Mouse (Mus musculus) bone marrow, adult 2 months (tissue): ENCODE results near the gene Scn3a.

ENCODE experiments used
- CTCF ChIP-seq: fragments of 200-500 bp; IDR thresholded peaks from 2 replicates; pipeline ENCODE4 v1.5.1; 2011; ENCODE audit warnings: low read length, control low read depth; ENCODE audit not compliant: control insufficient read depth, insufficient read depth
- POLR2A ChIP-seq: fragments of 200-500 bp; IDR thresholded peaks from 2 replicates; pipeline ENCODE4 v1.6.1; 2011; ENCODE audit warnings: low read depth, mild to moderate bottlenecking, control low read depth, low read length, borderline replicate concordance; ENCODE audit not compliant: control insufficient read depth

DNA sequence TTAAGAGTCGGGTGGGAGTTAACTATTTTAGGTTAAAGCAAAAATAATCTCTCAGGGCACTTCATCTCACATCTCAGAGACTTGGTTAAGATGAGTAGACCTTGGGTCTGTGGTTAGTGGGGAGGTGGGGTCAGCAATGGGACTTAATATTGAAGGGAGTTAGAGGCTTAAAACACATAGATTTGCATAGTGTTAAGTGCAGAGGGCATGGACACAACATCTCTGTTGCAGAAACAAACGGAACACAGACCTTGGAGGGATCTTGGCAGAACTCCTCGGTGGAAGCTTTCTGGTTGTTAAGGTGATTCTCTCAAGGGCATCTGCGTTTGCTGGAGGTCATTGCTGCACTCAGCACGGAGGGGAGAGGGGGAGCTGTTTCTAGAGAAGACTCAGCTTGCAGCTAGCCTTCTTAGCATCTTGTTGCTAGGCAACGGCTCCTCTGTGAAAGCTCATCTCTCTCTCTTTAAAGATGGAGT is 152.6 kb downstream of the Scn3a start:
- TF ChIP-seq POLR2A: no peak
- no peak for TF ChIP-seq CTCF
